Mouse (Mus musculus) heart, postnatal 36 days (tissue): ENCODE measurements around the gene Ppef1. TPM values are rescaled to one million over a fixed set of nuclear protein-coding genes. Genes with fewer than 3 reads are reported as not detected.

Experiments
- DNase-seq, 2 experiments: peaks; one replicate each; pipeline ENCODE4 v3.0.0; 2021 to 2022
- intact Hi-C: fragments of 180-260 bp; cut with DNase I; formaldehyde crosslinking; loops from one replicate; pipeline ENCODE4 v1.15.1; 2025
- total RNA-seq, 2 experiments: library from RNA; stranded (reverse); gene quantifications; 2 replicates each; pipeline ENCODE4 v1.2.3; 2021

Gene Ppef1
- total RNA-seq, 2 experiments from 2014 or later: not detected

DNA sequence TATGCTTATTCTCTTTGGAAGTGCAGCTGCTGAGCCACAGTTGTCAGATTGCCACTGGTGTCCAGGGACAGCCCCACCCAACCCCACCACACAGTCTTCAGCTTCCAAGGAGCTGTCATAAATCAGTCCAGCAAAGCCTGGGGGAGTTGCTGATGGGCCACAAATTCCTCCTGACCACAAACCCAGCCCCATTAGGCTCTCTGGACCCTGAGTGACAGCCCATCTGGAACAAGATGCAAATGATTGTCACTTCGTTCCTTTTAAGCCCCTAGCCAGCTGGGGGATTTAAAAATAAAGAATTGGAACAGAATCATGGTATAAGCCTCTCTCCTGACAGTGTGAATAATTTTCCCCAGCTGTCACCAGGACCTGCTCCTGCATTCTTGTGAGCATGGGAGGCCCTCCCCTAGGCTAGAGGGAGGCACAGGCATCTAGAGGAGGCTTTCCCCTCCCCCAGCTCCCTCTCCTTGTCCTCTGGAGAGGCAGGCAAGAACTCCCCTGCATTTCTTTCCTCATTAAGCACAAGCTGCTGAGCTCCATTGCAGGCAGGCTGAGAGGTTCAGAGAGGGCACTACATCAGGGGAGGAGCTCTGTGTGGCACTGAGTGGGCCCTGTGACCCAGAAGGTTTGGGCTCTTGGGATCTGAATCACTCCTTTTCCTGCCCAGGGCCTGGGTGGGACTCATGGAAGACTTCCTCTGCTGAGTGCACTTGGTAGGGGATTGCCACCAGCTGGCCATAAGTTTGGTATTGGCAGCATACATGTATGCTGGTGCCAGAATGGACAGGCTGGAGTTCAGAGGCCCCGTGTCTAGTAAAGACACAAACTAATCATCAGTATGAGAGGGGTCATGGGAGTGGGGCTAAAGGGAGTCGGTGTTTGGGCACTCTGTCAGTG lies 136.8 kb downstream of the Ppef1 start:
- intact Hi-C loops: no loop called here

DNA sequence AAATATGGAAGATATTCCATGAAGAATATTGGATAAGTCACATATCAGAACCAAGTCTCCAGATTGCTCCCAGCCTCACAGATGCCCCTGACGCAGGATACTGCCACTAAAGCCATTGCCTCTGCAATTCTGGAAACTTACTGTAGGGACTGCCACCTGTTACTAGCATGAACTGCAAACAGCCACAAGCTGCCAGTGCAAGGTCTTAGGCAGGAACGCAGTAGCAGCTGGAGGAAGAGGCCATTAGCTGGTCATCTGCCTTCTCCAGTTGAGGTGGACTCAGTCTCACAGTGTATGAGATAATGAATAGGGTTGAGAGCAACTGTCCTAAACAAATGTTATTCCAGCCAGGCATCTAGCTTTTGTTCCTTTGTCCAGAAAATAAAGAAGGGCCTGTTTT lies 137.5 kb downstream of the Ppef1 start:
- intact Hi-C loops: no loop called here
- no peak for DNase-seq

More for the DNA sequence above, 136.8 kb downstream of the Ppef1 start:
- DNase-seq: no peak

DNA sequence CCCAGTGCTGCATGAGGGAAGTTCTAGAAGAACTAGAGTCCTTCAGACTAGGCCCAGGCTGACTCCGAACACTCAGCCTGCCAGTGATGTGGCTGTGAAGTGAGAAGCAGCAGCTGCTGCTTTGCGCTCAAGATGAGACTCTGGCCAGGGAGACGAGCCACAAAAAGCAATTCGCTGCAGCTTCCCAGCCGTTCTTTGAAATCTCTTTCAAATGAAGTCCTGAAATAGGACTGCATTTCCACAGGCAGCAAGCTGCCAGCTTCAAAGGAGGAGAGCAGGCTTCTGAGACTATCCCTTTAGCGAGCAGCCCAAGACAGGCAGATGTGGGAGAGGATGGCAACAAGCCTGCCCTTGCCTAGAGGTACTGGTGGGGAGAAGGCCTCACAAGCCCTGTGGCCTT lies 142.6 kb downstream of the Ppef1 start:
- intact Hi-C loops: no loop called here

GRCm38 (mm10) chrX:160590147-160590546 lies 145.4 kb downstream of the Ppef1 start:
- no peak for DNase-seq
- intact Hi-C loops: no loop called here

More for the DNA sequence above, 142.6 kb downstream of the Ppef1 start:
- DNase-seq: no peak

- DNase-seq: no peak
- intact Hi-C loops: loop anchor here (10.0 kb wide), 1 partner anchor 176 kb away; the partner anchor contains the start of gene Rs1
Observed at GRCm38 (mm10) chrX:160588523-160588922, 147.0 kb downstream of the Ppef1 start.

DNA sequence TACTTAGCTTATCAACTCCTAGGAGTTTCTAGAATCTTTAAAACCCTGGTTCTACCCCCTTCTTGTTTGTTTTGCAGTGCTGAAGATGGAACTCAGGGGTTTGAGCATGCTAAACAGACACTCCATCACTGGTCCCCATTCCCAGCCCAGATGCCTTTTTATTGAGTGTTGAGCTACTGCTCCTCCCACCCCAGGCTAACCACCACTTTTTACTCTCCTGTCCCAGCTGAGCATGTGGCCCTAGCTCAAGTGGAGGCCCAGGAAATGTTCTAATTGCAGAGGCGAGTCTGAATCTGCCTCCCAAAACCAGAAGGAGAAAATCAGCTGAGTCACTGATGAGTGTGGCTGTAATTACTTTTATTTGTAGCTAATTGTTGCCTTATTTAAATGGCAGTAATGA lies 150.5 kb downstream of the Ppef1 start:
- no peak for DNase-seq
- intact Hi-C loops: loop anchor here (10.0 kb wide), 1 partner anchor 180 kb away; the partner anchor contains the start of gene Rs1

- no peak for DNase-seq
- intact Hi-C loops: loop anchor here (5.0 to 10.0 kb wide), 2 partner anchors 181 to 448 kb away; partner anchors contain the start of gene Rs1
Observed at GRCm38 (mm10) chrX:160584148-160584838, 151.3 kb downstream of the Ppef1 start.

- intact Hi-C loops: loop anchor here (5.0 to 10.0 kb wide), 2 partner anchors 181 to 449 kb away; partner anchors contain the start of gene Rs1
- DNase-seq: no peak
Observed at GRCm38 (mm10) chrX:160583589-160583988, 152.0 kb downstream of the Ppef1 start.

Other genes with a start within 250 kb of the Ppef1 start
- gene Phka2, start 233.6 kb downstream of the Ppef1 start, total RNA-seq: 10 to 100 TPM; 10.3 to 14.4 TPM
- gene Rs1, start 32.2 kb upstream of the Ppef1 start, total RNA-seq: under 1 TPM; 0.33 to 0.46 TPM
- under 1 TPM in 1 of 2 experiments, not detected in 1; 0.14 TPM for gene Gja6, start 171.3 kb upstream of the Ppef1 start, total RNA-seq